Mouse (Mus musculus) kidney, embryonic 15.5 days (tissue): ENCODE measurements at regions not wholly inside any gene's neighbourhood (a gene's known extent, or its start where the extent isn't known, plus 50 kb on each side); places are given as distances from the start of the nearest gene placed in this dataset.

Experiments
- ATAC-seq: fragments of 200-750 bp; cut with Nextera tagmentation; replicated peaks from 2 replicates; pipeline ENCODE4 v1.8.0; 2017; ENCODE audit warnings: moderate TSS enrichment; ENCODE audit not compliant: low FRiP score
- H3K27ac ChIP-seq: fragments of 300-500 bp; sonication (generic); 2 replicates; pipeline ENCODE4 v1.5.1; 2015; ENCODE audit warnings: mild to moderate bottlenecking, inconsistent platforms
- H3K27me3 ChIP-seq: fragments of 300-500 bp; sonication (generic); 2 replicates; pipeline ENCODE4 v1.6.1; 2015; ENCODE audit warnings: inconsistent platforms
- H3K36me3 ChIP-seq: fragments of 300-500 bp; sonication (generic); 2 replicates; pipeline ENCODE4 v1.6.1; 2015; ENCODE audit warnings: inconsistent platforms
- H3K4me1 ChIP-seq: fragments of 300-500 bp; sonication (generic); 2 replicates; pipeline ENCODE4 v1.6.1; 2015; ENCODE audit warnings: inconsistent platforms
- H3K4me2 ChIP-seq: fragments of 300-500 bp; sonication (generic); 2 replicates; pipeline ENCODE4 v1.6.1; 2015; ENCODE audit warnings: moderate library complexity, mild to moderate bottlenecking, inconsistent platforms
- H3K4me3 ChIP-seq: fragments of 300-500 bp; sonication (generic); replicated peaks from 2 replicates; pipeline ENCODE4 v1.5.1; 2015; ENCODE audit warnings: mild to moderate bottlenecking, inconsistent platforms
- H3K9ac ChIP-seq: fragments of 300-500 bp; sonication (generic); 2 replicates; pipeline ENCODE4 v1.6.1; 2015; ENCODE audit warnings: mild to moderate bottlenecking, inconsistent platforms
- H3K9me3 ChIP-seq: fragments of 300-500 bp; sonication (generic); replicated peaks from 2 replicates; pipeline ENCODE4 v1.6.1; 2016; ENCODE audit warnings: inconsistent platforms
- WGBS: fragments of 180-500 bp; shearing (Covaris S2); methylation state at CpG from one replicate; pipeline ENCODE4 v1.1.7; 2015; ENCODE audit warnings: mixed read lengths; 5-methylcytosine and 5-hydroxymethylcytosine counted together

GRCm38 (mm10) chr3:140707591-140708131 lies 504.5 kb downstream of the Pdha2 start:
- no peak overlapping the region for H3K4me2 ChIP-seq
- WGBS, result 64% methylated on average over 3 of the region's 3 CpGs
- no peaks in the 10 kb centered on the region for H3K36me3 ChIP-seq
- ATAC-seq, result no peak
- no peaks in the 10 kb centered on the region for H3K9me3 ChIP-seq
- no peak overlapping the region for H3K9ac ChIP-seq
- H3K4me3 ChIP-seq, result no peak overlapping the region
- no peaks in the 10 kb centered on the region for H3K27me3 ChIP-seq
- H3K27ac ChIP-seq, result no peak overlapping the region
- no peaks in the 10 kb centered on the region for H3K4me1 ChIP-seq

GRCm38 (mm10) chr3:140706725-140707124 lies 505.4 kb downstream of the Pdha2 start:
- no peaks in the 10 kb centered on the region for H3K27me3 ChIP-seq
- H3K4me2 ChIP-seq, result no peak overlapping the region
- H3K9ac ChIP-seq, result no peak overlapping the region
- WGBS, result 72% methylated on average over 4 of the region's 4 CpGs
- no peaks in the 10 kb centered on the region for H3K9me3 ChIP-seq
- ATAC-seq, result no peak
- H3K4me1 ChIP-seq, result no peaks in the 10 kb centered on the region
- H3K27ac ChIP-seq, result no peak overlapping the region
- no peaks in the 10 kb centered on the region for H3K36me3 ChIP-seq
- no peak overlapping the region for H3K4me3 ChIP-seq

GRCm38 (mm10) chr3:140705536-140705935 lies 506.6 kb downstream of the Pdha2 start:
- Histone ChIP-seq H3K4me2 (no peak overlapping the region), H3K9ac (no peak overlapping the region), H3K27me3 (no peaks in the 10 kb centered on the region), H3K4me3 (no peak overlapping the region), H3K4me1 (no peaks in the 10 kb centered on the region), H3K27ac (no peak overlapping the region), H3K9me3 (no peaks in the 10 kb centered on the region), H3K36me3 (no peaks in the 10 kb centered on the region)
- ATAC-seq, result no peak
- 89% methylated on average over 3 of the region's 3 CpGs for WGBS

GRCm38 (mm10) chr3:140702929-140703328 lies 509.2 kb downstream of the Pdha2 start:
- 69% methylated on average over 5 of the region's 5 CpGs for WGBS
- Histone ChIP-seq H3K27ac (no peak overlapping the region), H3K9me3 (no peaks in the 10 kb centered on the region), H3K4me3 (no peak overlapping the region), H3K4me2 (no peak overlapping the region), H3K4me1 (no peaks in the 10 kb centered on the region), H3K36me3 (no peaks in the 10 kb centered on the region), H3K27me3 (no peaks in the 10 kb centered on the region), H3K9ac (no peak overlapping the region)
- no peak for ATAC-seq

- no peak overlapping the region for H3K9ac ChIP-seq
- no peaks in the 10 kb centered on the region for H3K9me3 ChIP-seq
- H3K4me3 ChIP-seq, result no peak overlapping the region
- WGBS, result 80% methylated on average over 6 of the region's 6 CpGs
- no peak overlapping the region for H3K27ac ChIP-seq
- ATAC-seq, result no peak
- H3K36me3 ChIP-seq, result no peaks in the 10 kb centered on the region
- no peak overlapping the region for H3K4me2 ChIP-seq
- H3K27me3 ChIP-seq, result no peaks in the 10 kb centered on the region
- H3K4me1 ChIP-seq, result no peaks in the 10 kb centered on the region
Observed at GRCm38 (mm10) chr3:140702271-140702681, 509.9 kb downstream of the Pdha2 start.

GRCm38 (mm10) chr3:140697295-140697694 lies 514.9 kb downstream of the Pdha2 start:
- H3K4me2 ChIP-seq, result no peak overlapping the region
- H3K36me3 ChIP-seq, result no peaks in the 10 kb centered on the region
- no peak overlapping the region for H3K4me3 ChIP-seq
- no peaks in the 10 kb centered on the region for H3K4me1 ChIP-seq
- no peaks in the 10 kb centered on the region for H3K27me3 ChIP-seq
- H3K9me3 ChIP-seq, result no peaks in the 10 kb centered on the region
- WGBS, result 85% methylated on average over 3 of the region's 3 CpGs
- H3K27ac ChIP-seq, result no peak overlapping the region
- H3K9ac ChIP-seq, result no peak overlapping the region
- ATAC-seq, result no peak

GRCm38 (mm10) chr3:140682794-140683193 lies 529.4 kb downstream of the Pdha2 start:
- Histone ChIP-seq H3K27me3 (no peaks in the 10 kb centered on the region), H3K4me3 (no peak overlapping the region), H3K4me2 (no peak overlapping the region), H3K4me1 (no peaks in the 10 kb centered on the region), H3K36me3 (no peaks in the 10 kb centered on the region), H3K9ac (no peak overlapping the region), H3K27ac (no peak overlapping the region), H3K9me3 (no peaks in the 10 kb centered on the region)
- no peak for ATAC-seq
- WGBS, result 75% methylated on average over 3 of the region's 3 CpGs

- 76% methylated on average over 9 of the region's 9 CpGs for WGBS
- Histone ChIP-seq H3K4me1 (no peaks in the 10 kb centered on the region), H3K9ac (no peak overlapping the region), H3K27ac (no peak overlapping the region), H3K4me3 (no peak overlapping the region), H3K9me3 (no peaks in the 10 kb centered on the region), H3K27me3 (no peaks in the 10 kb centered on the region), H3K36me3 (no peaks in the 10 kb centered on the region), H3K4me2 (no peak overlapping the region)
- no peak for ATAC-seq
Observed at GRCm38 (mm10) chr3:140645785-140646388, 566.3 kb downstream of the Pdha2 start.

- ATAC-seq, result no peak
- H3K27me3 ChIP-seq, result no peaks in the 10 kb centered on the region
- no peak overlapping the region for H3K9ac ChIP-seq
- no peaks in the 10 kb centered on the region for H3K36me3 ChIP-seq
- H3K9me3 ChIP-seq, result no peaks in the 10 kb centered on the region
- no peak overlapping the region for H3K27ac ChIP-seq
- no peaks in the 10 kb centered on the region for H3K4me1 ChIP-seq
- no peak overlapping the region for H3K4me3 ChIP-seq
- WGBS, result 92% methylated on average over 3 of the region's 3 CpGs
- H3K4me2 ChIP-seq, result no peak overlapping the region
Observed at GRCm38 (mm10) chr3:140619885-140620284, 592.3 kb downstream of the Pdha2 start.
